Mouse (Mus musculus) heart, postnatal 0 days (tissue): ENCODE results near the gene Gm3409.
"Not testable (repeated sequence)": the region's sequence is repeated elsewhere in the genome, so short reads cannot be mapped to it uniquely, and the experiment has no call there.

Experiments
- CTCF ChIP-seq: IDR thresholded peaks from 2 replicates; pipeline ENCODE4 v1.5.1; 2016; ENCODE audit warnings: antibody characterized with exemption, control low read depth, low read depth
- EP300 ChIP-seq: IDR thresholded peaks from 2 replicates; pipeline ENCODE4 v1.6.1; 2016; ENCODE audit warnings: antibody characterized with exemption, low read depth

GRCm38 (mm10) chr5:146537347-146537746 lies at the start of gene Gm3409:
- TF ChIP-seq CTCF, EP300: not testable (repeated sequence)
